Mouse (Mus musculus): ENCODE measurements at regions not wholly inside any gene's neighbourhood (a gene's known extent, or its start where the extent isn't known, plus 50 kb on each side); places are given as distances from the start of the nearest gene placed in this dataset.

- no peaks in the 10 kb centered on the region for H3K4me1 ChIP-seq
- H3K9me3 ChIP-seq, result no peaks in the 10 kb centered on the region
These were observed 133.9 kb downstream of the Irx2 start for GRCm38 (mm10) chr13:72762481-72762880.

DNA sequence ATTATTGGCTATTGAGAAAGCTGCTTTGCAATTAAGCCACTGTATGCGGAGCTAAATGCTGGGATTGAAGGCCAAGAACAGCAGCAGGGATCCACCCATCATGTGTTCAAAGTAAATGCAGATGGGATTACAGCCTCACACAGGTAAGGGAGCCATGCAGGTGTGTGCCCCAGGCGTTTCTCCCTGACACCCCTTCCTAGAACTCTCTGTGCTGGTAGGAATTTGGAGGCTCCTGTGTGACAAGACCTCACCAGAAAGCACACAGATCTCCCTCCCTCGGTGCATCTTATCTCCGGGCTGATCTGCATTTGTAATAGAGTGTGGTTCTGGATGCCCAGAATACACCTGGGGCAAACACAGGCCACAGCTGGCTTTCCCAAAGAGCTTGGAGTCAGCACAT is 134.7 kb downstream of the Irx2 start:
- no peaks in the 10 kb centered on the region for H3K36me3 ChIP-seq

More at GRCm38 (mm10) chr13:72762481-72762880, 133.9 kb downstream of the Irx2 start:
- DNase-seq (ENCODE audit: low spot score), result peak; percentile 58
- Histone ChIP-seq H3K27me3 (ENCODE audit: insufficient read depth, poor library complexity, severe bottlenecking) (no peaks in the 10 kb centered on the region), H3K4me3 (no peak overlapping the region), H3K36me3 (no peaks in the 10 kb centered on the region), H3K27ac (no peak overlapping the region)
- 88% methylated on average over 5 of the region's 5 CpGs for WGBS

GRCm38 (mm10) chr13:72767306-72767705 is 138.7 kb downstream of the Irx2 start:
- Histone ChIP-seq H3K27me3 (ENCODE audit: insufficient read depth, poor library complexity, severe bottlenecking) (0 out of 2 replicates have a peak, but pooled peaks cover 5% of the 10 kb centered on the region), H3K27ac (no peak overlapping the region), H3K4me1 (no peaks in the 10 kb centered on the region), H3K9me3 (no peaks in the 10 kb centered on the region), H3K4me3 (no peak overlapping the region), H3K36me3 (no peaks in the 10 kb centered on the region)
- 69% methylated on average over 5 of the region's 5 CpGs for WGBS
- peak; percentile 35 for DNase-seq (ENCODE audit: low spot score)

More for the DNA sequence above, 134.7 kb downstream of the Irx2 start:
- 62% methylated on average over 4 of the region's 4 CpGs for WGBS
- Histone ChIP-seq H3K27ac (no peak overlapping the region), H3K4me1 (no peaks in the 10 kb centered on the region), H3K9me3 (no peaks in the 10 kb centered on the region), H3K27me3 (ENCODE audit: insufficient read depth, poor library complexity, severe bottlenecking) (no peaks in the 10 kb centered on the region), H3K4me3 (no peak overlapping the region)
- no peak for DNase-seq (ENCODE audit: low spot score)

- 0 out of 2 replicates have a peak, but pooled peaks cover 5% of the 10 kb centered on the region for H3K27me3 ChIP-seq (ENCODE audit: insufficient read depth, poor library complexity, severe bottlenecking)
- H3K9me3 ChIP-seq, result no peaks in the 10 kb centered on the region
- H3K4me1 ChIP-seq, result no peaks in the 10 kb centered on the region
- no peak overlapping the region for H3K27ac ChIP-seq
- DNase-seq (ENCODE audit: low spot score), result no peak
- 61% methylated on average over 12 of the region's 12 CpGs for WGBS
- no peaks in the 10 kb centered on the region for H3K36me3 ChIP-seq
- H3K4me3 ChIP-seq, result no peak overlapping the region
These were observed 140.5 kb downstream of the Irx2 start for GRCm38 (mm10) chr13:72769007-72769595.

DNA sequence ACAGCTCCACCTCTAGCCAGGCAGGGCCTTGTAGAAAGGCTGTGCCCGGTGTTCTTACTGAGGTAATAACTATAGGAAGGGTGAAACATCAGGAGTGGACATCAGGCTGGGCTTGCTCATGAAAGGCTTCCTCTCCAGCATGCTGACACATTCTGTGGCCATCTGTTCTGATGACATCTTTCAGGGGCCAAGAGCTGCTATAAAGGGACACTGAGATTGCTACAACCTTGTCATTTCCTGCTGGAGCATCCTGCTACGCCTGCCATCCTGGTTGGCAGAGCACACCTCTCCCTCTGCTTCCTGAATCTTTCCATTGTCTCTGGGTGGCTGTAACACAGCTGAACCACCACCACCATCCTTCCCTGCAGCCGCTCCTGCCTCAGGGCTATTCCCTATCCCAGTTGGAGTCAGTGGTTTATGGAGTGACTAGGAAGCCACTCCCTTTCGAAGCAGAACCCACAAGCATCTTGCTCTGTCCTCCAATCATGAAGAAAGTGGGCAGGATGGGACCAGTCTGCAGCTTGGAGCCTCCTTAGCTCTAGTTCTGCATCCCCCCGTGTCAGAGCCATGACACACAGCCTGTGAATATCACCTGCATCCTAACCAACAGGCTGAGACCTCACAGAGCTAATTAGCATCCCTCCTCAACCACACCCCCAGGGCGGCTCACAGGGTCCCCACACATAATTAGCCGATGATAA is 154.6 kb downstream of the Irx2 start:
- H3K4me1 ChIP-seq, result no peaks in the 10 kb centered on the region
- no peaks in the 10 kb centered on the region for H3K36me3 ChIP-seq
- H3K27me3 ChIP-seq (ENCODE audit: insufficient read depth, poor library complexity, severe bottlenecking), result 0 out of 2 replicates have a peak, but pooled peaks cover 4% of the 10 kb centered on the region
- H3K9me3 ChIP-seq, result no peaks in the 10 kb centered on the region
- no peak overlapping the region for H3K27ac ChIP-seq
- H3K4me3 ChIP-seq, result no peak overlapping the region
- DNase-seq (ENCODE audit: low spot score), result no peak
- 63% methylated on average over 7 of the region's 7 CpGs for WGBS

- WGBS, result 66% methylated on average over 6 of the region's 6 CpGs
- Histone ChIP-seq H3K4me3 (no peak overlapping the region), H3K4me1 (no peaks in the 10 kb centered on the region; the same call in 1 of the 2 replicates), H3K27me3 (ENCODE audit: insufficient read depth, poor library complexity, severe bottlenecking) (0 out of 2 replicates have a peak, but pooled peaks cover 4% of the 10 kb centered on the region), H3K27ac (no peak overlapping the region), H3K36me3 (no peaks in the 10 kb centered on the region), H3K9me3 (no peaks in the 10 kb centered on the region)
- no peak for DNase-seq (ENCODE audit: low spot score)
These were observed 155.1 kb downstream of the Irx2 start for GRCm38 (mm10) chr13:72783727-72784070.

- Histone ChIP-seq H3K36me3 (no peaks in the 10 kb centered on the region), H3K9me3 (no peaks in the 10 kb centered on the region), H3K4me1 (no peaks in the 10 kb centered on the region; the same call in 1 of the 2 replicates), H3K27ac (no peak overlapping the region), H3K4me3 (no peak overlapping the region), H3K27me3 (ENCODE audit: insufficient read depth, poor library complexity, severe bottlenecking) (no peaks in the 10 kb centered on the region)
- WGBS, result 60% methylated on average over 3 of the region's 3 CpGs
- no peak for DNase-seq (ENCODE audit: low spot score)
These were observed 164.1 kb downstream of the Irx2 start for GRCm38 (mm10) chr13:72792695-72793094.

GRCm38 (mm10) chr13:72800021-72800420 is 171.4 kb downstream of the Irx2 start:
- 41% methylated on average over 8 of the region's 8 CpGs for whole genome bisulfite sequencing

DNA sequence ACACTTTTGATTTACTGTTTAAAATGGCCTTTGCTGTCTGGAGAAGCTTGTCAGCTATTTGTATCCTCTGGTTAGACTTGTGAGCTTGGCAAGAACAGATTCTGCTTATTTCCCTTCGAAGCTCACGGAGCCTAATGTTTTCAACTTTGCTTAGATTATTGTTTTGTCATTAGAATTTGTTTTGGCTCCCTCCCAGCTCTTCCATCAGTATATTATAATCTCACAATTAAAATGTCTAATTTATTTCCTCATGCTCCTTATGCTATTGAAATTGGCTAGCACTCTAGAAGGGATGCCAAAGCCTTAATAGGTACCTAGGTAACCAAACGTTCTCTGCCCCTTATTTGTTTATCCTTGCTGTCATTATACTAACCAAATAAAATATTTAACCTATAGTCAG is 171.9 kb downstream of the Irx2 start:
- H3K4me1 ChIP-seq, result no peaks in the 10 kb centered on the region
- H3K36me3 ChIP-seq, result no peaks in the 10 kb centered on the region
- no peak overlapping the region for H3K27ac ChIP-seq
- no peak overlapping the region for H3K4me3 ChIP-seq
- H3K27me3 ChIP-seq (ENCODE audit: insufficient read depth, poor library complexity, severe bottlenecking), result no peaks in the 10 kb centered on the region
- DNase-seq (ENCODE audit: low spot score), result no peak
- WGBS, result 68% methylated on average over 3 of the region's 3 CpGs
- H3K9me3 ChIP-seq, result no peaks in the 10 kb centered on the region

More at GRCm38 (mm10) chr13:72800021-72800420, 171.4 kb downstream of the Irx2 start:
- H3K9me3 ChIP-seq, result no peaks in the 10 kb centered on the region
- no peak overlapping the region for H3K4me3 ChIP-seq
- no peak overlapping the region for H3K27ac ChIP-seq
- no peaks in the 10 kb centered on the region for H3K4me1 ChIP-seq
- peak; percentile 43 for DNase-seq (ENCODE audit: low spot score)
- no peaks in the 10 kb centered on the region for H3K27me3 ChIP-seq (ENCODE audit: insufficient read depth, poor library complexity, severe bottlenecking)
- no peaks in the 10 kb centered on the region for H3K36me3 ChIP-seq

GRCm38 (mm10) chr13:72803374-72803773 is 174.8 kb downstream of the Irx2 start:
- no peaks in the 10 kb centered on the region for H3K27me3 ChIP-seq (ENCODE audit: insufficient read depth, poor library complexity, severe bottlenecking)
- 58% methylated on average over 11 of the region's 11 CpGs for WGBS

DNA sequence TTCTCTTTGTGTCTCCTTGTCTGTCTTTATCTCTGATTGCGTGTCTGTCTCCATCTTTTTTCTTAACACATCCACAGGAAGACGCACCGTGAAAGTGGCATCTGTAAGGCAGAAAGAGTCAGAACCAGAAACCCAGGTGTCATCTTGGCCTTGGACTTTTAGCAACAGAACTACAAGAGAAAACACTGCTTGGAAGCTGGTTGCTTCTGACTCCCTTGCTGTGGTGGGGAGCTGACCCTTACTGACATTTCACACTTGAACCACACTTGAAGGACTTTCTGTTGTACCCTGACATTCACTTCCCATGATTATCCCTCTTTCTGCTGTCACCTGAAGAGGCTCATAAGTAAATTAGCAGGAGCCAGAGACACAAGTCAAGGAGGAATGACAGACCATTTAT is 180.6 kb downstream of the Irx2 start:
- 76% methylated on average over 3 of the region's 3 CpGs for WGBS
- Histone ChIP-seq H3K36me3 (no peaks in the 10 kb centered on the region), H3K9me3 (no peaks in the 10 kb centered on the region), H3K4me3 (no peak overlapping the region), H3K4me1 (no peaks in the 10 kb centered on the region), H3K27ac (no peak overlapping the region), H3K27me3 (ENCODE audit: insufficient read depth, poor library complexity, severe bottlenecking) (peaks cover 10% of the 10 kb centered on the region)
- DNase-seq (ENCODE audit: low spot score), result peak; percentile 58

More at GRCm38 (mm10) chr13:72803374-72803773, 174.8 kb downstream of the Irx2 start:
- H3K9me3 ChIP-seq, result no peaks in the 10 kb centered on the region
- no peak overlapping the region for H3K4me3 ChIP-seq
- H3K27ac ChIP-seq, result no peak overlapping the region
- peak; percentile 38 for DNase-seq (ENCODE audit: low spot score)
- no peaks in the 10 kb centered on the region for H3K4me1 ChIP-seq
- no peaks in the 10 kb centered on the region for H3K36me3 ChIP-seq

GRCm38 (mm10) chr13:72810626-72811025 is 182.0 kb downstream of the Irx2 start:
- peak; percentile 52 for DNase-seq (ENCODE audit: low spot score)
- Histone ChIP-seq H3K27me3 (ENCODE audit: insufficient read depth, poor library complexity, severe bottlenecking) (peaks cover 23% of the 10 kb centered on the region), H3K36me3 (no peaks in the 10 kb centered on the region), H3K27ac (no peak overlapping the region), H3K9me3 (no peaks in the 10 kb centered on the region), H3K4me1 (peaks cover 2% of the 10 kb centered on the region), H3K4me3 (no peak overlapping the region)
- 85% methylated on average over 1 of the region's 1 CpGs for WGBS

- peak; percentile 68 for DNase-seq (ENCODE audit: low spot score)
- no peak overlapping the region for H3K27ac ChIP-seq
- H3K9me3 ChIP-seq, result no peaks in the 10 kb centered on the region
- no peaks in the 10 kb centered on the region for H3K36me3 ChIP-seq
- peaks cover 24% of the 10 kb centered on the region for H3K4me1 ChIP-seq
- WGBS, result 58% methylated on average over 7 of the region's 7 CpGs
- peaks cover 48% of the 10 kb centered on the region for H3K27me3 ChIP-seq (ENCODE audit: insufficient read depth, poor library complexity, severe bottlenecking)
- no peak overlapping the region for H3K4me3 ChIP-seq
These were observed 186.0 kb downstream of the Irx2 start for GRCm38 (mm10) chr13:72814616-72815015.

All from heart, embryonic 10.5 days (tissue).